10 mouse cellular contexts compared by ENCODE assay signal in genomic region chr19:14670078-14670820, GRCm38 (mm10).
DNase-seq lines count a peak whose midpoint lies in the region; ATAC-seq and TF ChIP-seq lines count a peak whose summit lies in the region.
"Had no signal": no experiment of that assay in that cellular context is flagged by ENCODE, and none has a peak within 500 bp of the region (broad histone marks: within the 10 kb centered on the region; RNA-seq: fewer than 3 reads in every experiment).

No protein-coding gene starts in this region.

- 40% methylated on average over 13 of the region's 13 CpGs for WGBS in hindbrain, embryonic 10.5 days
- WGBS in hindbrain, embryonic 13.5 days, result 37% methylated on average over 12 of the region's 13 CpGs
- 9% methylated on average over 13 of the region's 13 CpGs for whole genome bisulfite sequencing in embryonic facial prominence, embryonic 15.5 days
- WGBS in limb, embryonic 15.5 days, result 27% methylated on average over 12 of the region's 13 CpGs

- no peak for TF ChIP-seq CTCF in E14TG2a.4 (conservative IDR thresholded peaks at IDR 0.05; ENCODE audit: low read length)

- peaks cover 15% of the 10 kb centered on the region for H3K4me1 ChIP-seq in hindbrain, embryonic 10.5 days (replicated peaks)
- peaks cover 8% of the 10 kb centered on the region; the same call in 1 of the 2 replicates for H3K4me1 ChIP-seq in hindbrain, embryonic 13.5 days (replicated peaks)
- peaks cover 97% of the 10 kb centered on the region for H3K4me1 ChIP-seq in E14TG2a.4 (replicated peaks; ENCODE audit: low read depth, low read length)
- 0 out of 2 replicates have a peak, but pooled peaks cover 7% of the 10 kb centered on the region for H3K4me1 ChIP-seq in embryonic facial prominence, embryonic 15.5 days
- H3K4me1 ChIP-seq in limb, embryonic 15.5 days, result 0 out of 2 replicates have a peak, but pooled peaks cover 4% of the 10 kb centered on the region

- ATAC-seq in hindbrain, embryonic 13.5 days (ENCODE audit: low FRiP score), result no peak
- ATAC-seq in embryonic facial prominence, embryonic 15.5 days (ENCODE audit: insufficient number of reproducible peaks, low FRiP score, low TSS enrichment, low read depth), result no peak
- no peak for ATAC-seq in limb, embryonic 15.5 days (ENCODE audit: insufficient number of reproducible peaks, low FRiP score, low TSS enrichment, low read depth)

- no peak overlapping the region for H3K27ac ChIP-seq in hindbrain, embryonic 10.5 days
- H3K27ac ChIP-seq in hindbrain, embryonic 13.5 days, result no peak overlapping the region
- H3K27ac ChIP-seq in embryonic facial prominence, embryonic 15.5 days (replicated peaks), result no peak overlapping the region
- H3K27ac ChIP-seq in limb, embryonic 15.5 days, result no peak overlapping the region

- no peaks in the 10 kb centered on the region for H3K36me3 ChIP-seq in hindbrain, embryonic 10.5 days
- no peaks in the 10 kb centered on the region for H3K36me3 ChIP-seq in hindbrain, embryonic 13.5 days
- no peaks in the 10 kb centered on the region for H3K36me3 ChIP-seq in E14TG2a.4 (ENCODE audit: insufficient read depth, low read length)
- no peaks in the 10 kb centered on the region for H3K36me3 ChIP-seq in embryonic facial prominence, embryonic 15.5 days
- H3K36me3 ChIP-seq in limb, embryonic 15.5 days, result no peaks in the 10 kb centered on the region

- H3K9ac ChIP-seq in hindbrain, embryonic 13.5 days, result no peak overlapping the region
- no peak overlapping the region for H3K9ac ChIP-seq in embryonic facial prominence, embryonic 15.5 days
- no peak overlapping the region for H3K9ac ChIP-seq in limb, embryonic 15.5 days

- no peak overlapping the region for H3K4me2 ChIP-seq in hindbrain, embryonic 13.5 days
- H3K4me2 ChIP-seq in embryonic facial prominence, embryonic 15.5 days (replicated peaks), result peak overlapping the region; percentile 42
- H3K4me2 ChIP-seq in limb, embryonic 15.5 days, result peak overlapping the region; percentile 29; the same call in 1 of the 2 replicates
- H3K4me2 ChIP-seq: heart, embryonic 11.5 days had no signal

- DNase-seq in hindbrain, embryonic 10.5 days (ENCODE audit: low spot score), result peak; percentile 39
- DNase-seq in MN1 (ENCODE audit: low spot score), result no peak
- no peak for DNase-seq in right cerebral cortex, postnatal 14 days
- DNase-seq in ovary, postnatal 14 days (ENCODE audit: low spot score), result no peak
- DNase-seq: B cell, adult 2 months had no signal

- no peak overlapping the region for H3K4me3 ChIP-seq in hindbrain, embryonic 10.5 days
- no peak overlapping the region for H3K4me3 ChIP-seq in hindbrain, embryonic 13.5 days
- peak overlapping the region; percentile 37 for H3K4me3 ChIP-seq in E14TG2a.4 (replicated peaks; ENCODE audit: low read length)
- peak overlapping the region; percentile 18; the same call in 1 of the 2 replicates for H3K4me3 ChIP-seq in embryonic facial prominence, embryonic 15.5 days (replicated peaks)
- H3K4me3 ChIP-seq in limb, embryonic 15.5 days, result no peak overlapping the region

- H3K9me3 ChIP-seq in hindbrain, embryonic 10.5 days, result no peaks in the 10 kb centered on the region
- no peaks in the 10 kb centered on the region for H3K9me3 ChIP-seq in hindbrain, embryonic 13.5 days
- H3K9me3 ChIP-seq in E14TG2a.4 (ENCODE audit: low read length), result no peaks in the 10 kb centered on the region
- H3K9me3 ChIP-seq in embryonic facial prominence, embryonic 15.5 days (replicated peaks), result no peaks in the 10 kb centered on the region
- H3K9me3 ChIP-seq in limb, embryonic 15.5 days, result no peaks in the 10 kb centered on the region

- H3K27me3 ChIP-seq in hindbrain, embryonic 10.5 days (ENCODE audit: insufficient read depth, poor library complexity, severe bottlenecking), result peaks cover 38% of the 10 kb centered on the region
- H3K27me3 ChIP-seq in hindbrain, embryonic 13.5 days, result no peaks in the 10 kb centered on the region
- H3K27me3 ChIP-seq in E14TG2a.4 (ENCODE audit: insufficient read depth, low read length), result no peaks in the 10 kb centered on the region
- no peaks in the 10 kb centered on the region for H3K27me3 ChIP-seq in embryonic facial prominence, embryonic 15.5 days
- no peaks in the 10 kb centered on the region for H3K27me3 ChIP-seq in limb, embryonic 15.5 days

Comparison
In these comparisons a context has a peak if more than half of its experiments do, and no peak if none do; other contexts are left out.
1. H3K4me3 ChIP-seq: peak in E14TG2a.4 (single experiment) and embryonic facial prominence, embryonic 15.5 days (single experiment); none in hindbrain, embryonic 10.5 days (single experiment), hindbrain, embryonic 13.5 days (single experiment) and limb, embryonic 15.5 days (single experiment).